Mouse (Mus musculus): ENCODE measurements around the gene Rbm33. TPM values are rescaled to one million over a fixed set of nuclear protein-coding genes. Genes with fewer than 3 reads are reported as not detected.

The Rbm33 gene
- polyA plus RNA-seq, 1 experiment from 2014 or later, result 15.0 TPM

GRCm38 (mm10) chr5:28333731-28334130 is 16.8 kb downstream of the Rbm33 start:
- DNase-seq (ENCODE audit: low spot score) (no peak), ATAC-seq (ENCODE audit: low read depth) (no peak)
- H3K9me3 ChIP-seq (ENCODE audit: control insufficient read depth, low read length), result no peaks in the 10 kb centered on the region
- no peaks in the 10 kb centered on the region for H3K4me1 ChIP-seq (ENCODE audit: control insufficient read depth, insufficient read depth, low read length)
- no peaks in the 10 kb centered on the region for H3K27me3 ChIP-seq (replicated peaks; ENCODE audit: control insufficient read depth, insufficient read depth, low read length)
- peaks cover 57% of the 10 kb centered on the region for H3K36me3 ChIP-seq (ENCODE audit: control insufficient read depth, insufficient read depth, low read length)
- H3K27ac ChIP-seq (replicated peaks; ENCODE audit: low read depth, low read length), result no peak overlapping the region
- H3K9ac ChIP-seq (ENCODE audit: low read depth, low read length), result no peak overlapping the region
- no peak overlapping the region for H3K4me2 ChIP-seq (ENCODE audit: low read depth, low read length)
- no peak overlapping the region for H3K4me3 ChIP-seq (ENCODE audit: low read depth, low read length)
- 87% methylated on average over 2 of the region's 2 CpGs for WGBS

DNA sequence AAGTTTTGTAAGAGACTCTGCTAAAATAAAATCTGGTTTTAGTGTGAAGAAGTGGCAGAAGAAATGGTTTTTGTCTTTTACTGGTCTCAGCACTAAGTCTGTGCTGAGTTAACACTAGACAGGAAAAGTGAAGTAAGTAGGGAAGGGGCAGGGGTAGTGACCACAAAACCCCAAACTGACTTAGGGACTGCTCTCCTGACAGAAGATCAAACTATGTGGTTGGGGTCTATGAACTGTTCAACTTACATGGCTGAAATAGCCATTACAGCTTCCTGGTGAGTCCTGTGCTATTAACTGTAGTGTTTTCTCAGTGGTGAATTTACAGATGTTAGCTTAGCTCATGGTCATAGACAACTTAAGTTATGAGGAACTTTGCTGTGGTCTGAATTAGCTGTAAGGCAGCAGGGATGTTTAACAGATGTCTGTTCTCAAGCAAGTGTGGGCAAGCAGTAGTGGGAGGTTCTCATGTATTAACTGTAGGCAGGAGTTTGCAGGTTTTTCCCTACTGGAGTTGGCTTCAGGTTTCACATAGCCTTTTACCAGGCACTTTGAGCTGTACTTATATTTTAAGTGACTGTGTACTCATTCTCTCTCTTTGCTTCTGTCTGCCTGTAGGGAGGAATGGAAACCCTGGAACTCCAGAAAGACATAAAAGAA is 35.1 kb downstream of the Rbm33 start:
- H3K4me2 ChIP-seq (ENCODE audit: low read depth, low read length), result no peak overlapping the region
- no peak overlapping the region for H3K9ac ChIP-seq (ENCODE audit: low read depth, low read length)
- H3K27me3 ChIP-seq (replicated peaks; ENCODE audit: control insufficient read depth, insufficient read depth, low read length), result no peaks in the 10 kb centered on the region
- H3K27ac ChIP-seq (replicated peaks; ENCODE audit: low read depth, low read length), result no peak overlapping the region
- H3K4me1 ChIP-seq (ENCODE audit: control insufficient read depth, insufficient read depth, low read length), result no peaks in the 10 kb centered on the region
- no peak overlapping the region for H3K4me3 ChIP-seq (ENCODE audit: low read depth, low read length)
- ATAC-seq (ENCODE audit: low read depth) (no peak), DNase-seq (ENCODE audit: low spot score) (peak; percentile 54)
- H3K9me3 ChIP-seq (ENCODE audit: control insufficient read depth, low read length), result peaks cover 10% of the 10 kb centered on the region; the same call in 1 of the 2 replicates
- peaks cover 58% of the 10 kb centered on the region for H3K36me3 ChIP-seq (ENCODE audit: control insufficient read depth, insufficient read depth, low read length)

DNA sequence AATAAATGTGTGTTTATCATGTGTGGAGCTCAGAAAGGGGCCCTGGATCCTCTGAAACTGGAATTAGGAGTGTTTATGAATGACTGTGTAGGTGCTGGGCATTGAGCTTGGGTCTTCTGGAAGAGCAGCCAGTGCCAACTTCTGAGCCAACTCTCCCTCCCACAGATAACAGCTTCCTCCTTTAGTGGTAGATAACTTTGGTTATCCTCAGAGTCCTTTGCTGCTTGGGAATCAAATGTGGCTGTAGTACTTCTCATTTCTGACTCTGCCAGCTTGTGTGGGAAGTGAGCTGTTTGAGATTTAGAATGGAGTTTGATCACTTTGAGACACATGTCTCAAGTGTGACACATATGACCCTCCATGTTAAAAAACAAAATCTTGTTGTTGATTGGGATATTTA is 38.7 kb downstream of the Rbm33 start:
- Histone ChIP-seq H3K4me3 (ENCODE audit: low read depth, low read length) (no peak overlapping the region), H3K36me3 (ENCODE audit: control insufficient read depth, insufficient read depth, low read length) (peaks cover 68% of the 10 kb centered on the region), H3K4me1 (ENCODE audit: control insufficient read depth, insufficient read depth, low read length) (no peaks in the 10 kb centered on the region), H3K9ac (ENCODE audit: low read depth, low read length) (no peak overlapping the region), H3K27ac (replicated peaks; ENCODE audit: low read depth, low read length) (no peak overlapping the region), H3K4me2 (ENCODE audit: low read depth, low read length) (no peak overlapping the region), H3K9me3 (ENCODE audit: control insufficient read depth, low read length) (no peaks in the 10 kb centered on the region), H3K27me3 (replicated peaks; ENCODE audit: control insufficient read depth, insufficient read depth, low read length) (no peaks in the 10 kb centered on the region)
- ATAC-seq (ENCODE audit: low read depth), result no peak
- DNase-seq (ENCODE audit: low spot score), result no peak

- Histone ChIP-seq H3K4me2 (ENCODE audit: low read depth, low read length) (no peak overlapping the region), H3K4me3 (ENCODE audit: low read depth, low read length) (no peak overlapping the region), H3K4me1 (ENCODE audit: control insufficient read depth, insufficient read depth, low read length) (no peaks in the 10 kb centered on the region), H3K9ac (ENCODE audit: low read depth, low read length) (no peak overlapping the region), H3K36me3 (ENCODE audit: control insufficient read depth, insufficient read depth, low read length) (peaks cover 83% of the 10 kb centered on the region), H3K27ac (replicated peaks; ENCODE audit: low read depth, low read length) (no peak overlapping the region), H3K27me3 (replicated peaks; ENCODE audit: control insufficient read depth, insufficient read depth, low read length) (no peaks in the 10 kb centered on the region), H3K9me3 (ENCODE audit: control insufficient read depth, low read length) (no peaks in the 10 kb centered on the region)
- no peak for DNase-seq (ENCODE audit: low spot score)
- WGBS, result 94% methylated on average over 2 of the region's 2 CpGs
- ATAC-seq (ENCODE audit: low read depth), result no peak
Observed at GRCm38 (mm10) chr5:28360745-28361144, 43.8 kb downstream of the Rbm33 start.

GRCm38 (mm10) chr5:28368056-28368455 is 51.1 kb downstream of the Rbm33 start:
- no peaks in the 10 kb centered on the region for H3K27me3 ChIP-seq (replicated peaks; ENCODE audit: control insufficient read depth, insufficient read depth, low read length)
- peak; percentile 68 for ATAC-seq (ENCODE audit: low read depth)
- H3K9me3 ChIP-seq (ENCODE audit: control insufficient read depth, low read length), result no peaks in the 10 kb centered on the region
- H3K4me3 ChIP-seq (ENCODE audit: low read depth, low read length), result no peak overlapping the region
- WGBS, result 30% methylated on average over 2 of the region's 2 CpGs
- peak overlapping the region; percentile 1; the same call in 1 of the 2 replicates for H3K27ac ChIP-seq (replicated peaks; ENCODE audit: low read depth, low read length)
- peaks cover 85% of the 10 kb centered on the region for H3K36me3 ChIP-seq (ENCODE audit: control insufficient read depth, insufficient read depth, low read length)
- H3K9ac ChIP-seq (ENCODE audit: low read depth, low read length), result no peak overlapping the region; the same call in 1 of the 2 replicates
- H3K4me1 ChIP-seq (ENCODE audit: control insufficient read depth, insufficient read depth, low read length), result no peaks in the 10 kb centered on the region
- H3K4me2 ChIP-seq (ENCODE audit: low read depth, low read length), result no peak overlapping the region
- DNase-seq (ENCODE audit: low spot score), result peak; percentile 66

DNA sequence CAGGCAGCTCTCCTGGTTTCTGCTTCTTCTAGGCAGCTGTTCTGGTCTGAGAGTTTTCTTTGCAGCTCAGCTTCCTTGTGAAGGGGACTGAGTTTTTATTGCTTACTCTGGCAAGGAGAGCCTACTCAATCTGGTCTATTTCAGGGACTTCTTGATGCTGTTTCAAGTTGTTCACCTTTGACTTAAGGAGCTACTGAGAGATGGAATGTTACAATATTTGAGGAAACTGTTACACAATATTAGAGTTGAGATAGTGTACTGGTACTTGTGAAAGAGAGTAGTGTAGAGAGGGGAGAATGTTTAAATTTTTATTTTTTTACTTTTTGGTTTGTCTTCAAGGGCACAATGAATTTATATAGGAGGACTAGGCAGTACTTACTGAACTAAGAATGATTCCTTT is 53.9 kb downstream of the Rbm33 start:
- H3K36me3 ChIP-seq (ENCODE audit: control insufficient read depth, insufficient read depth, low read length), result peaks cover 75% of the 10 kb centered on the region
- no peak overlapping the region for H3K4me2 ChIP-seq (ENCODE audit: low read depth, low read length)
- no peak for ATAC-seq (ENCODE audit: low read depth)

DNA sequence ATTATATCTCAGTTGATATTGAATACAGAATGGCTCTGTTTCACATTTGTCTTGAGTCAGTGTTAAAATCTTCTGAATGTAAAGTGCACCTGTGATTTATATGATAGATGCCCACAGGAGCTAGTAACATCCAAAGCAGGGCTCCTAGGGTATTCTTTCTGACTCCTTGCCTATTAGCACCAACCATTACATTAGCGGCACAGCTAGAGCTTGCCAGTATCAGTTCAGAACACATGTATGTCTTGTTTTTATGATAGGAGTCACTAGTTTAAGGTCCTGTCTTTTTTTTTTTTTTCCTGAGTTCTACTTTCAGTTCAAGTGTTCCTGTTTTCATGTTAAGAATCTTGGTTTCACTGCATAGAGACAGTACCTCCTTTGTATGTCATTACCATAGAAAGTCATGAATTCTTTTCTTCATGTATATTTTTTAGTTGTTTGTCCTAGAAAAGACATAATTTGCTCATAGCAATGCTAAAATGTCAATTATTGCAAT is 55.3 kb downstream of the Rbm33 start:
- H3K9ac ChIP-seq (ENCODE audit: low read depth, low read length), result no peak overlapping the region
- no peak overlapping the region for H3K4me2 ChIP-seq (ENCODE audit: low read depth, low read length)
- H3K4me1 ChIP-seq (ENCODE audit: control insufficient read depth, insufficient read depth, low read length), result no peaks in the 10 kb centered on the region
- ATAC-seq (ENCODE audit: low read depth) (no peak), DNase-seq (ENCODE audit: low spot score) (no peak)
- H3K36me3 ChIP-seq (ENCODE audit: control insufficient read depth, insufficient read depth, low read length), result peaks cover 69% of the 10 kb centered on the region
- H3K27ac ChIP-seq (replicated peaks; ENCODE audit: low read depth, low read length), result no peak overlapping the region
- no peak overlapping the region for H3K4me3 ChIP-seq (ENCODE audit: low read depth, low read length)
- no peaks in the 10 kb centered on the region for H3K9me3 ChIP-seq (ENCODE audit: control insufficient read depth, low read length)
- WGBS, result 91% methylated on average over 1 of the region's 1 CpGs
- H3K27me3 ChIP-seq (replicated peaks; ENCODE audit: control insufficient read depth, insufficient read depth, low read length), result no peaks in the 10 kb centered on the region

More for the DNA sequence above, 53.9 kb downstream of the Rbm33 start:
- no peak overlapping the region for H3K27ac ChIP-seq (replicated peaks; ENCODE audit: low read depth, low read length)
- H3K4me1 ChIP-seq (ENCODE audit: control insufficient read depth, insufficient read depth, low read length), result no peaks in the 10 kb centered on the region
- no peaks in the 10 kb centered on the region for H3K27me3 ChIP-seq (replicated peaks; ENCODE audit: control insufficient read depth, insufficient read depth, low read length)
- DNase-seq (ENCODE audit: low spot score), result no peak
- no peak overlapping the region for H3K4me3 ChIP-seq (ENCODE audit: low read depth, low read length)
- no peak overlapping the region for H3K9ac ChIP-seq (ENCODE audit: low read depth, low read length)
- no peaks in the 10 kb centered on the region for H3K9me3 ChIP-seq (ENCODE audit: control insufficient read depth, low read length)

- no peaks in the 10 kb centered on the region for H3K4me1 ChIP-seq (ENCODE audit: control insufficient read depth, insufficient read depth, low read length)
- no peaks in the 10 kb centered on the region for H3K9me3 ChIP-seq (ENCODE audit: control insufficient read depth, low read length)
- no peak overlapping the region for H3K27ac ChIP-seq (replicated peaks; ENCODE audit: low read depth, low read length)
- H3K4me3 ChIP-seq (ENCODE audit: low read depth, low read length), result no peak overlapping the region
- H3K9ac ChIP-seq (ENCODE audit: low read depth, low read length), result no peak overlapping the region
- peaks cover 62% of the 10 kb centered on the region for H3K36me3 ChIP-seq (ENCODE audit: control insufficient read depth, insufficient read depth, low read length)
- H3K4me2 ChIP-seq (ENCODE audit: low read depth, low read length), result no peak overlapping the region
- DNase-seq (ENCODE audit: low spot score), result no peak
- WGBS, result 84% methylated on average over 2 of the region's 2 CpGs
- no peaks in the 10 kb centered on the region for H3K27me3 ChIP-seq (replicated peaks; ENCODE audit: control insufficient read depth, insufficient read depth, low read length)
- no peak for ATAC-seq (ENCODE audit: low read depth)
Observed at GRCm38 (mm10) chr5:28373498-28374427, 56.8 kb downstream of the Rbm33 start.

Measured in embryonic facial prominence, embryonic 14.5 days (tissue).